Mouse (Mus musculus): ENCODE data around the gene Cdh13.

- TF ChIP-seq CTCF (IDR thresholded peaks at IDR 0.05; ENCODE audit: extremely low read depth, insufficient read depth, low read length) (peak; percentile 40; the same call in 1 of the 2 replicates), POLR2A (IDR thresholded peaks at IDR 0.05; ENCODE audit: extremely low read depth, insufficient read depth, low read length) (no peak)
These were observed 912.2 kb downstream of the Cdh13 start for GRCm38 (mm10) chr8:119195695-119196094.

Measured in cortical plate, adult 2 months (tissue).